Mouse (Mus musculus) ES-Bruce4 (cell line): ENCODE data around the gene Vkorc1l1.

Experiments used
- CTCF ChIP-seq: IDR thresholded peaks from one replicate; pipeline ENCODE4 v1.8.1; 2011; ENCODE audit warnings: low read depth, low read length
- POLR2A ChIP-seq: IDR thresholded peaks from one replicate; pipeline ENCODE4 v1.8.1; 2011; ENCODE audit warnings: low read length; ENCODE audit not compliant: insufficient read depth

GRCm38 (mm10) chr5:130023067-130023766, 81.4 kb downstream of the Vkorc1l1 start:
- no peak for TF ChIP-seq CTCF
- no peak for TF ChIP-seq POLR2A
